Mouse (Mus musculus): Measurements from ENCODE around the gene Glod4.

- TF ChIP-seq POLR2A (IDR thresholded peaks at IDR 0.05; ENCODE audit: borderline replicate concordance, extremely low read depth, low read depth, low read length) (no peak), CTCF (IDR thresholded peaks at IDR 0.05; ENCODE audit: insufficient read depth, low read length) (no peak)
Observed at GRCm38 (mm10) chr11:76257386-76257785, 13.9 kb upstream of the Glod4 start.

Measured in lung, adult 2 months (tissue).